27 mouse cellular contexts compared by ENCODE assay signal in genomic region chr11:67114261-67114660, GRCm38 (mm10). TPM values are rescaled to one million over a fixed set of nuclear protein-coding genes. Genes with fewer than 3 reads are reported as not detected.
"Had no signal": no experiment of that assay in that cellular context is flagged by ENCODE, and none has a peak within 500 bp of the region (broad histone marks: within the 10 kb centered on the region; RNA-seq: fewer than 3 reads in every experiment).

No protein-coding gene starts in this region.

- DNase-seq: cerebellum, adult 8-10 months; cerebellum, adult 9-10 months; cerebellum, adult 9-11 months; cerebellum, postnatal 10 days; cerebellum, postnatal 14 days; cerebellum, postnatal 25 days; cerebellum, postnatal 36 days; embryo, embryonic 11 days; forebrain, postnatal 0 days; gastrocnemius, postnatal 10 days; heart, adult 18-20 months; heart, adult 2 months had no signal

- H3K4me2 ChIP-seq: embryonic facial prominence, embryonic 12.5 days; embryonic facial prominence, embryonic 13.5 days; embryonic facial prominence, embryonic 15.5 days; forebrain, embryonic 12.5 days; forebrain, embryonic 13.5 days; forebrain, embryonic 15.5 days; heart, embryonic 11.5 days had no signal

- H3K9ac ChIP-seq: embryonic facial prominence, embryonic 12.5 days; embryonic facial prominence, embryonic 13.5 days; embryonic facial prominence, embryonic 15.5 days; forebrain, embryonic 12.5 days; forebrain, embryonic 13.5 days; forebrain, embryonic 15.5 days; forebrain, postnatal 0 days had no signal

- H3K27ac ChIP-seq: embryonic facial prominence, embryonic 10.5 days; embryonic facial prominence, embryonic 12.5 days; embryonic facial prominence, embryonic 13.5 days; embryonic facial prominence, embryonic 15.5 days; forebrain, embryonic 12.5 days; forebrain, embryonic 13.5 days; forebrain, embryonic 15.5 days; heart, adult 2 months; heart, embryonic 10.5 days had no signal

- H3K9me3 ChIP-seq: embryonic facial prominence, embryonic 10.5 days; embryonic facial prominence, embryonic 12.5 days; embryonic facial prominence, embryonic 13.5 days; embryonic facial prominence, embryonic 15.5 days; forebrain, embryonic 12.5 days; forebrain, embryonic 13.5 days; forebrain, embryonic 15.5 days; heart, embryonic 10.5 days had no signal

- H3K27me3 ChIP-seq: embryonic facial prominence, embryonic 12.5 days; embryonic facial prominence, embryonic 13.5 days; embryonic facial prominence, embryonic 15.5 days; forebrain, embryonic 13.5 days; forebrain, embryonic 15.5 days had no signal

- H3K4me1 ChIP-seq: embryonic facial prominence, embryonic 12.5 days; embryonic facial prominence, embryonic 13.5 days; embryonic facial prominence, embryonic 15.5 days; forebrain, embryonic 12.5 days; forebrain, embryonic 13.5 days; forebrain, embryonic 15.5 days; heart, embryonic 10.5 days had no signal

- H3K36me3 ChIP-seq: embryonic facial prominence, embryonic 10.5 days; embryonic facial prominence, embryonic 12.5 days; embryonic facial prominence, embryonic 13.5 days; embryonic facial prominence, embryonic 15.5 days; forebrain, embryonic 12.5 days; forebrain, embryonic 15.5 days; heart, embryonic 10.5 days had no signal

- H3K4me3 ChIP-seq: embryonic facial prominence, embryonic 10.5 days; embryonic facial prominence, embryonic 12.5 days; embryonic facial prominence, embryonic 13.5 days; embryonic facial prominence, embryonic 15.5 days; erythroblast, embryonic 14.5 days; forebrain, embryonic 12.5 days; forebrain, embryonic 13.5 days; forebrain, embryonic 15.5 days; heart, adult 2 months; heart, embryonic 10.5 days had no signal

RNA-seq across cellular contexts. Expression of gene Myh3, which starts 36.2 kb away (rescaled TPM):
- total RNA-seq: common myeloid progenitor, adult 5-6 weeks; granulocyte monocyte progenitor cell, adult 5-6 weeks; heart, adult 2 months had no signal
- polyA plus RNA-seq: erythroblast, embryonic 14.5 days; gonadal fat pad, adult 2 months; heart, adult 2 months had no signal

RNA-seq across cellular contexts. Expression of gene Myh2, which starts 56.6 kb away (rescaled TPM):
- total RNA-seq: common myeloid progenitor, adult 5-6 weeks; granulocyte monocyte progenitor cell, adult 5-6 weeks; heart, adult 18-20 months; heart, adult 2 months had no signal
- polyA plus RNA-seq: embryonic facial prominence, embryonic 11.5 days; erythroblast, embryonic 14.5 days; forebrain, embryonic 11.5 days; forebrain, embryonic 13.5 days; forebrain, embryonic 15.5 days; heart, adult 2 months; heart, embryonic 10.5 days; heart, embryonic 11.5 days had no signal
